Mouse (Mus musculus): ENCODE data around the gene Leprot. TPM values are rescaled to one million over a fixed set of nuclear protein-coding genes. Genes with fewer than 3 reads are reported as not detected.

The Leprot gene
- 71.0 and 80.2 TPM in 2 replicates for polyA plus RNA-seq (2015; fragmentation: Nextera tagmentation; extraction: Ambion mirVana)

DNA sequence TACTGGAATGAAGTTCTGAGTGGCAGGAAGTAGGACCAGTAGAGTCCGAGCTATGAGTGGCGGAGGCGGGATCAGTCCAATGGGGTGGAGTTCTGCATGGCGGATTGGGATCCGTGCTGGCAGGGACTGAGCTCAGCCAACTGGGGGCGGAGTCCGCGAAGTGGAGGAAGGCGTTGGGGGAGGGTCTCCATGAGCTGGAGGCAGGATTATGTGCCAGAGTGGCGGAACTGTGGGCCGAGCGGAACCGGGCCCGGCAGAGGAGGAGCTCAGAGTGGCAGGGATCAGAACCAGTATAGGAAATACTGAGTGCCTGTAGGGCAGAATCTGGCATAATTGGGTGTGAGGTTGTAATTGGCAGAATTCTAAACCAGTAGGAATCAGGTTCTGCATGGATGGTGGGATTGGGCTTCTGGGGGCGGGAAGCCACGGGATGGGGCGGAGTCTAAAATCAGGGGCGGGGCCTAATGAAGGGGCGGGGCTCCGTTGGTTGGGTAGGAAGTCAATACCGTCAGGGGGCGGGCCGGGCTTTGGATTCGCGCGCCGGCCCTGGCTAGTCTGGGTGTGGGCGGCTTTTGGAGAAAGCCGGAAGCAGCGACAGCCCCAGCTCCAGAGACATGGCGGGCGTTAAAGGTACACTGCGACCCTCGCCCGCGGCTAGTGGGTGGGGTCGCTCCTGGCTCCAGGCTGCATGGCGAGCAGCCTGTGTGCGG, at the start of gene Leprot:
TSS of gene Leprot (plus strand) at position 523 of the 710 bp plus-strand sequence.
- Histone ChIP-seq H3K9me3 (no peaks in the 10 kb centered on the region), H3K27ac (replicated peaks) (peak within 1 kb of the TSS; percentile 93), H3K36me3 (no peaks in the 10 kb centered on the region), H3K27me3 (replicated peaks) (no peaks in the 10 kb centered on the region), H3K4me2 (peak within 1 kb of the TSS; percentile 82), H3K9ac (peak within 1 kb of the TSS; percentile 94), H3K4me3 (peak within 1 kb of the TSS; percentile 81), H3K4me1 (peaks cover 20% of the 10 kb centered on the region)
- peak; percentile 94 for ATAC-seq (ENCODE audit: extremely low read depth, insufficient number of reproducible peaks, low FRiP score, low TSS enrichment)
- WGBS, result under 1% methylated on average over 39 of the region's 39 CpGs

DNA sequence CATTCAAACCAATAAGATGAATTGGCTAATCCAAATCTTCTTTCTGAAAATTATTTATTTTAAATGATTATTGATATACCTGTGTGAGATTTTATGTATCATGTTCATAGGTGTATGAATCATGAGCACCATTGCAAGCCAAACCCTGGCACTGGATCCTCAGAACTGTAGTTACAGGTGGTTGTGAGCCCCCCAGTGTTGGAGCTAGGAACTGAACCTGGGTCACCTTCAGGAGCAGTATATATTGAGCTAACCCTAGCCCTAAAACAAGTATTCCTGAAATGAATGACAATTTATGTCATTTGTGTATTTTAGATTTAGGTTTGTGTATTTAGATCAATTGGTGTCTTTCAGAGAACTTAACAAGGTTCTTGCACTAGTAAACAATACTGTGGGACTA, 45.8 kb upstream of the Leprot start:
- no peak for ATAC-seq (ENCODE audit: extremely low read depth, insufficient number of reproducible peaks, low FRiP score, low TSS enrichment)
- H3K4me3 ChIP-seq, result no peak overlapping the region

DNA sequence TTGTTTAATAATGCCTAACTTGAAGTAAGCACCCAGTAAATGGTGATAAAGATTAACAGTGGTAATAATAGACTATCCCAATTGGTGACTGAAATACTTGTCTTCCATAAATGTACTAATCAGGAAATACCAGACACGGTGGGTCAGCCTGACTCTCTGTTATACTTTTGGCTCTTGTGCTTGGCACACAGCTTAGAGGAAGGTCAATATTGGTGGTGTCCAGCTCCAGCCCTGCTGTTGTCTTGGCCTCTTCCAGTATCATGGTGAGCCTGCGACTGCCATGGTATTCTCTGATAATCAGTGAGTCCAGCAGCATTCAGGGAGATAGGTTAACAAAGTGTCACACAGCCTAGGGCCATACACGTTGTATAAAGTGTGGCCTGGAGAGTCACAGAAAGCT, 43.9 kb upstream of the Leprot start:
- Histone ChIP-seq H3K4me2 (no peak overlapping the region), H3K27me3 (replicated peaks) (no peaks in the 10 kb centered on the region), H3K9ac (no peak overlapping the region), H3K36me3 (no peaks in the 10 kb centered on the region), H3K4me3 (no peak overlapping the region), H3K4me1 (no peaks in the 10 kb centered on the region), H3K27ac (replicated peaks) (no peak overlapping the region), H3K9me3 (no peaks in the 10 kb centered on the region)
- 63% methylated on average over 3 of the region's 3 CpGs for WGBS
- ATAC-seq (ENCODE audit: extremely low read depth, insufficient number of reproducible peaks, low FRiP score, low TSS enrichment), result no peak

More for the DNA sequence above, 45.8 kb upstream of the Leprot start:
- H3K9me3 ChIP-seq, result no peaks in the 10 kb centered on the region
- H3K4me1 ChIP-seq, result no peaks in the 10 kb centered on the region
- no peaks in the 10 kb centered on the region for H3K27me3 ChIP-seq (replicated peaks)
- H3K4me2 ChIP-seq, result no peak overlapping the region
- H3K27ac ChIP-seq (replicated peaks), result no peak overlapping the region
- no peak overlapping the region for H3K9ac ChIP-seq
- no peaks in the 10 kb centered on the region for H3K36me3 ChIP-seq

DNA sequence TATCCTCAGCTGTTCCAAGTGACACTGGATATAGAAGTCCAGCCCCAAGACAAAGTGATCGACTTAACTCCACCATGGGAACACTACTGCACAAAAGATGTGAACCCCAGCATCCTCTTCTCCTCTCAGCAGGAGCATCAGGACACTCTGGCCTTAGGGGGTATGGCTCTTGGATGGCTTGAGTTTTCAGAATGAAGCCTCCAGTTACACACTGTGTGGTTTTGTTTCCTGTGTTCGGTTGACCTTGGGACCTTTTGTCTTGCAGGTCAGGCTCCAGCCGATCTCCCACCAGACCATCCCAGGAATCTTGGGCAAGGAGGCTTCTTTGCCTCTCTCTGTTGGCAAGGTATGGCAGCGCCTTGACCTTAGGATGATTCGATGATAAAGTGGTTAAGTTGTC, 31.0 kb upstream of the Leprot start:
- no peaks in the 10 kb centered on the region for H3K36me3 ChIP-seq
- no peak for ATAC-seq (ENCODE audit: extremely low read depth, insufficient number of reproducible peaks, low FRiP score, low TSS enrichment)
- H3K4me3 ChIP-seq, result no peak overlapping the region
- 80% methylated on average over 5 of the region's 5 CpGs for WGBS
- no peak overlapping the region for H3K4me2 ChIP-seq
- H3K9me3 ChIP-seq, result no peaks in the 10 kb centered on the region
- H3K4me1 ChIP-seq, result no peaks in the 10 kb centered on the region
- no peak overlapping the region for H3K27ac ChIP-seq (replicated peaks)
- H3K9ac ChIP-seq, result no peak overlapping the region
- no peaks in the 10 kb centered on the region for H3K27me3 ChIP-seq (replicated peaks)

DNA sequence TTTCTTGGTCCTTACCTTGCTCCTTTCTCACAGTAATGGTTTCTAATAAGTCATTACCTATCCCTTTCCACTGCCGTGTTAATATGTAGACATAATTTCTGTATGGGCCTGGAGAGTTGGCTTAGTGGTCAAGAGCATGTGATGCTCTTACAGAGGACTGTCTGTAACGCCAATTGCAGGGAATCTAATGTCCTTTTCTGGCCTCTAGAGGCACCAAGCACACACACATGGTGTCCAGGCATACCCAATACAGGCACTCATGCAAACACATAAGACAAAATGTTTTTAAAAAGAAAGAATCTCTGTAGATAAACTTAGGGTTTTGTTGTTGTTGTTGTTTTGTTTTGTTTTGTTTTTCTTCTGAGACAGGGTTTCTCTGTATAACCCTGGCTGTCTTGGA, 29.8 kb upstream of the Leprot start:
- Histone ChIP-seq H3K9me3 (no peaks in the 10 kb centered on the region), H3K27ac (replicated peaks) (no peak overlapping the region), H3K4me1 (no peaks in the 10 kb centered on the region), H3K4me3 (no peak overlapping the region), H3K4me2 (no peak overlapping the region), H3K9ac (no peak overlapping the region), H3K36me3 (no peaks in the 10 kb centered on the region), H3K27me3 (replicated peaks) (no peaks in the 10 kb centered on the region)
- ATAC-seq (ENCODE audit: extremely low read depth, insufficient number of reproducible peaks, low FRiP score, low TSS enrichment), result no peak
- WGBS, result 57% methylated on average over 2 of the region's 2 CpGs

DNA sequence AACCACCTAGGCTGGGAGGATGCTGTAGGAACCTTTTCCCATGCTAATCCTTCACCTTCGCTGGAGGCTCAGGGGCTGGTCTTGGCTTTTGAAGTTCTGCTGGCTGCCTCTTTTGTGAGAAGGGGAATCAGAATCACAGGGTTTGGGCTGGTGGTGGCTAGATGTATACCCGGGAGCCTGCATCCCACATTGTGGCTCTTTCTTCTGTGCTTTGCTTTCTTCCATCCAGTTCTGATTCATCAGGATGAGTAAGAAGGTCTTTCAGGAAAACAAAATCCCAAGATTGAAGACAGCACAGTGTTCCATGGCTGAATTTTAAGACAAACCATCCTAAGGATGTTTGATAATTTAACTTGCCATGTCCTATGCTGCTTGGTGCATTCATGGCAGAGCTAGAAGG, 27.3 kb upstream of the Leprot start:
- Histone ChIP-seq H3K9me3 (no peaks in the 10 kb centered on the region), H3K4me1 (no peaks in the 10 kb centered on the region), H3K27ac (replicated peaks) (no peak overlapping the region), H3K9ac (no peak overlapping the region), H3K4me2 (no peak overlapping the region), H3K36me3 (no peaks in the 10 kb centered on the region), H3K27me3 (replicated peaks) (no peaks in the 10 kb centered on the region), H3K4me3 (no peak overlapping the region)
- 57% methylated on average over 2 of the region's 2 CpGs for WGBS
- ATAC-seq (ENCODE audit: extremely low read depth, insufficient number of reproducible peaks, low FRiP score, low TSS enrichment), result no peak

DNA sequence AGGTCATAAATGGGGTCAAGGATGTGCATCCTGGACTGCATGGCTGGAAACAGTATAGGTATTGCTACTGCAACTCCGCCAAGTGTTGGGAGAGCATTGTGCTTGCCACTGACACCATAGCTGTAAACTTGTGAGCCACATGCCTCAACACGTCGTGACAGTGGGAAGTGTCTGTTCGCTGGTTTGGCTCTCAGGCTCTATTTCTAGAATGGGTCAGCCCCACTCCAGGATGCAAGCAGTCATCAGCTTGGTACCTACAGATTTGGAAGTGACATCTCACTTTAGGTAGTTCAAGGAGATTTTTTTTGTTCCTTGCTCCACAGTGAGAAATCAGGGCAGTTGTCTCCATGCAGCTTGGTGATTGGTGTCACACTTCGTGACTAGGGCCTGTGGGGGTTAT, 26.3 kb upstream of the Leprot start:
- no peak for ATAC-seq (ENCODE audit: extremely low read depth, insufficient number of reproducible peaks, low FRiP score, low TSS enrichment)
- Histone ChIP-seq H3K4me1 (no peaks in the 10 kb centered on the region), H3K27ac (replicated peaks) (no peak overlapping the region), H3K27me3 (replicated peaks) (no peaks in the 10 kb centered on the region), H3K4me2 (no peak overlapping the region), H3K9me3 (no peaks in the 10 kb centered on the region), H3K36me3 (no peaks in the 10 kb centered on the region), H3K4me3 (no peak overlapping the region), H3K9ac (no peak overlapping the region)
- 73% methylated on average over 5 of the region's 5 CpGs for WGBS

DNA sequence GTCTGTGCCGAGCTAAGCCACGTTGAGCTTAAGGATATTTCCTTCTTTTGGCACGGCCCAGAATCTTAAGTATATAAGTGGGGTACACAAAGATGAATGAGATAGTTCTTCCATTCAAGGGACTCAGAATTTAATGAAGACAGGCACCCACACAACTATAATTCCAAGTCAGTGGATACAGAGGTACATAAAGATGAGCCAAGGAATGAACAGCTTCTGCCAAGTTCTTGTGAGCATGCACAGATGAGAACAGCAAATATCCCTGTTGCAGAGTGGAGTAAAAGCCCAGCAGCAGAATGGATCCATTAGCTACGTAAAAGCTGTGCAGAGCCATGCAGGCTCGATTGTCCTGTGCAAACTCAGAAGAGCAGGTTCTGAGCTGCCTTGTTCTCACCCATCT, 22.2 kb upstream of the Leprot start:
- Histone ChIP-seq H3K27me3 (replicated peaks) (no peaks in the 10 kb centered on the region), H3K4me3 (no peak overlapping the region), H3K9me3 (no peaks in the 10 kb centered on the region), H3K4me1 (no peaks in the 10 kb centered on the region), H3K9ac (no peak overlapping the region), H3K36me3 (no peaks in the 10 kb centered on the region), H3K4me2 (no peak overlapping the region), H3K27ac (replicated peaks) (no peak overlapping the region)
- no peak for ATAC-seq (ENCODE audit: extremely low read depth, insufficient number of reproducible peaks, low FRiP score, low TSS enrichment)
- WGBS, result 76% methylated on average over 5 of the region's 5 CpGs

DNA sequence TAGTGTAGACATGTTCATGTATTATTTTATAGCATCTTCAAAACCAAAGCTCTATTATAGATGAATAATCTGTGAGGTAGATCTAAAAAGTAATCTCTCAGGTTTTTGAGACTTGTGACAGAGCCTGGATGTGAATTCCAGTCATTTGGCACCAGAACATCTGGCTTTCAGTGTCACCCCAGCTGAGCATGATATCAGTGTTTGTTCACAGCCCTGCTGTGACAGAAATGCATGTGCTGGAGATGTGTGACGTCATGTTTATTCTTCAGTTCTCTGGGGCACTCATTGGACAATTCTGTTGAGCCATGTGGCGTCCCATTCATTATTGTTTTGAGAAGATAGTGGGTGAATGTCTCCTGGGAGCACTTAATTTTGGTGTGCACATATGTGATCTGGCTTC, 11.9 kb upstream of the Leprot start:
- Histone ChIP-seq H3K4me1 (no peaks in the 10 kb centered on the region), H3K4me2 (no peak overlapping the region), H3K4me3 (no peak overlapping the region), H3K27ac (replicated peaks) (no peak overlapping the region), H3K9me3 (no peaks in the 10 kb centered on the region), H3K9ac (no peak overlapping the region), H3K27me3 (replicated peaks) (no peaks in the 10 kb centered on the region), H3K36me3 (no peaks in the 10 kb centered on the region)
- WGBS, result 39% methylated on average over 2 of the region's 2 CpGs
- ATAC-seq (ENCODE audit: extremely low read depth, insufficient number of reproducible peaks, low FRiP score, low TSS enrichment), result no peak

DNA sequence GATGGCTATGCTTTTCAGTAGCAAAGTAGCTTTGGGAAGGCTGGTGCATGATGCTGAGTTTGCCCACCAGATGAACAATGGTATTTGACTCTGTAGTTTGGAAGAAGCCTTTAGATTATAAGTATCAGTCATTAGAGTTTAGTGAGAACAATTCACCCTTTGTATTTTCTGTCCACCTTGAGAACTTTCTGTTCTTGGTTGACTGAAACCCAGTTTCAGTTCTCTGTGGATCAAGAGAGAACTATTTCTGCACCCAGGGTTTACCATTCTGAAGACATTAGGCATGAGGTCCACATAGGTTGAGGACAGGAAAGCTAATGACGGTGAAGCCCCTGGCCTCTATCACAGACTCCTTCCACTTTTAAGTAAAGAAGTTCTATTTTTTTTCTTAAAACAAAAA, 10.0 kb upstream of the Leprot start:
- H3K4me3 ChIP-seq, result no peak overlapping the region
- H3K4me1 ChIP-seq, result no peaks in the 10 kb centered on the region
- WGBS, result 90% methylated on average over 1 of the region's 1 CpGs
- H3K4me2 ChIP-seq, result no peak overlapping the region
- H3K36me3 ChIP-seq, result no peaks in the 10 kb centered on the region
- no peak overlapping the region for H3K9ac ChIP-seq
- no peaks in the 10 kb centered on the region for H3K27me3 ChIP-seq (replicated peaks)
- no peak overlapping the region for H3K27ac ChIP-seq (replicated peaks)
- no peaks in the 10 kb centered on the region for H3K9me3 ChIP-seq
- ATAC-seq (ENCODE audit: extremely low read depth, insufficient number of reproducible peaks, low FRiP score, low TSS enrichment), result no peak

DNA sequence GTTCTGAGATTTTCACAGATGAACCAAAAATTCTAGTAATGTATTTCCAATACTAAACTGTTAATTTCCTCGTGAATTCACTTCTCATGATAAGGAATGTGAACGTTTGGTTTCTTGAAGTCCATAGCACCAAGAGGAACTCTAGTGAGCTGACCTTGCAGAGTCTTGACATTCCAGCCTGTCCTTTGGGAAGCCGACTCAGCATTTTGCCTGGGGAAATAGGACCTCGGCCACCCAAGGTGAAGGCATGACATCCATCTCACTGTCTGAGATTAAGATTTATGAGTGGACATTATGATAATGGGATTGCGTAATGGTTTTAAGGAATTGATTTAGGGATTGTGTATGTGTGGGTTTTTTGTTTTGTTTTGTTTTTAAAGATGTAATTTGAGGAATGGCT, 6.9 kb upstream of the Leprot start:
- no peak overlapping the region for H3K4me2 ChIP-seq
- no peaks in the 10 kb centered on the region for H3K36me3 ChIP-seq
- 60% methylated on average over 5 of the region's 5 CpGs for WGBS
- H3K27me3 ChIP-seq (replicated peaks), result no peaks in the 10 kb centered on the region
- ATAC-seq (ENCODE audit: extremely low read depth, insufficient number of reproducible peaks, low FRiP score, low TSS enrichment), result no peak
- H3K4me3 ChIP-seq, result no peak overlapping the region
- no peak overlapping the region for H3K9ac ChIP-seq
- H3K9me3 ChIP-seq, result no peaks in the 10 kb centered on the region
- H3K4me1 ChIP-seq, result no peaks in the 10 kb centered on the region
- H3K27ac ChIP-seq (replicated peaks), result no peak overlapping the region

DNA sequence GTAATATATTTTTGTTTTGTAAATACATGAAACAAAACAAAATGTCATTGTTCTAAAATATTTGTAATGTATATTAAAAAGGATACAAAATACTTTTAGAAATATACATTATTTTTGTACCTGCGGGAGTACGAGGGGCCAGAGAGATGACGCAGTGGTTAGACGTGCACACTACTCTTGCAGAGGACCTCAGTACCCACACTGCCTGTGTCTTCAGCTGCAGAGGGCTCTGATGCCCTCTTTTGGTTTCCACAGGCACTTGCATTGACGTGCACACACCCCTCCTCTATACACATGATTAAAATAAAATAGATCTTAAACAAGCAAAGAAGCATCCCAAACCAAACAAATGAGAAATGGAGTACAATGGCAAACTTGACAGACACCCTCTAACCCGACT, 4.8 kb upstream of the Leprot start:
- Histone ChIP-seq H3K9me3 (no peaks in the 10 kb centered on the region), H3K36me3 (no peaks in the 10 kb centered on the region), H3K27me3 (replicated peaks) (no peaks in the 10 kb centered on the region), H3K4me1 (peaks cover 4% of the 10 kb centered on the region; the same call in 1 of the 2 replicates), H3K27ac (replicated peaks) (no peak overlapping the region), H3K4me3 (no peak overlapping the region), H3K4me2 (no peak overlapping the region), H3K9ac (no peak overlapping the region)
- ATAC-seq (ENCODE audit: extremely low read depth, insufficient number of reproducible peaks, low FRiP score, low TSS enrichment), result no peak
- 71% methylated on average over 6 of the region's 6 CpGs for WGBS
